Mouse (Mus musculus) stomach, postnatal 0 days (tissue): ENCODE results near the gene Umps. TPM values are rescaled to one million over a fixed set of nuclear protein-coding genes. Genes with fewer than 3 reads are reported as not detected.
A peak's percentile ranks its signal among the peaks of the same experiment; 100 is the strongest.

Experiments used
- ATAC-seq: fragments of 200-750 bp; cut with Nextera tagmentation; 2 replicates; pipeline ENCODE4 v1.8.0; 2017; ENCODE audit not compliant: low FRiP score, low TSS enrichment
- DNase-seq: peaks from one replicate; pipeline ENCODE4 v3.0.0-alpha.2; 2016; ENCODE audit warnings: low spot score
- H3K27ac ChIP-seq: fragments of 300-500 bp; sonication (generic); replicated peaks from 2 replicates; pipeline ENCODE4 v1.5.1; 2014; ENCODE audit warnings: mild to moderate bottlenecking, control low read depth
- H3K27me3 ChIP-seq: fragments of 300-500 bp; sonication (generic); 2 replicates; pipeline ENCODE4 v1.6.1; 2014; ENCODE audit warnings: low read length; ENCODE audit not compliant: control insufficient read depth, insufficient read depth
- H3K36me3 ChIP-seq: fragments of 300-500 bp; sonication (generic); 2 replicates; pipeline ENCODE4 v1.6.1; 2014; ENCODE audit warnings: low read length, mixed read lengths; ENCODE audit not compliant: control insufficient read depth, insufficient read depth
- H3K4me1 ChIP-seq: fragments of 300-500 bp; sonication (generic); replicated peaks from 2 replicates; pipeline ENCODE4 v1.6.1; 2014; ENCODE audit warnings: antibody characterized with exemption; ENCODE audit not compliant: control insufficient read depth, insufficient read depth
- H3K4me2 ChIP-seq: fragments of 300-500 bp; sonication (generic); replicated peaks from 2 replicates; pipeline ENCODE4 v1.6.1; 2014; ENCODE audit warnings: low read depth, mild to moderate bottlenecking, control low read depth, moderate library complexity
- H3K4me3 ChIP-seq: fragments of 300-500 bp; sonication (generic); 2 replicates; pipeline ENCODE4 v1.5.1; 2014; ENCODE audit warnings: low read depth, low read length, control low read depth
- H3K9ac ChIP-seq: fragments of 300-500 bp; sonication (generic); 2 replicates; pipeline ENCODE4 v1.6.1; 2014; ENCODE audit warnings: mild to moderate bottlenecking, low read length, control low read depth, mixed read lengths
- H3K9me3 ChIP-seq: fragments of 300-500 bp; sonication (generic); 2 replicates; pipeline ENCODE4 v1.6.1; 2016; ENCODE audit warnings: low read length; ENCODE audit not compliant: control insufficient read depth
- CTCF ChIP-seq: IDR thresholded peaks from 2 replicates; pipeline ENCODE4 v1.5.1; 2016; ENCODE audit warnings: antibody characterized with exemption, low read depth, mild to moderate bottlenecking, moderate library complexity
- EP300 ChIP-seq: optimal IDR thresholded peaks from 2 replicates; pipeline ENCODE3; 2016; ENCODE audit warnings: antibody characterized with exemption
- WGBS: fragments of 180-500 bp; shearing (Covaris S2); extraction: QIAGEN DNeasy Blood & Tissue Kit; methylation state at CpG from one replicate; pipeline ENCODE4 v1.1.7; 2014; 5-methylcytosine and 5-hydroxymethylcytosine counted together
- polyA plus RNA-seq: library from polyadenylated mRNA; unstranded; fragments of >200 nt; fragmentation: Nextera tagmentation; extraction: Ambion mirVana; gene quantifications from 2 replicates; pipeline ENCODE4 v1.2.1, GENCODE M21; 2015

Umps gene
- polyA plus RNA-seq, 1 experiment from 2014 or later: 24.0 TPM

DNA sequence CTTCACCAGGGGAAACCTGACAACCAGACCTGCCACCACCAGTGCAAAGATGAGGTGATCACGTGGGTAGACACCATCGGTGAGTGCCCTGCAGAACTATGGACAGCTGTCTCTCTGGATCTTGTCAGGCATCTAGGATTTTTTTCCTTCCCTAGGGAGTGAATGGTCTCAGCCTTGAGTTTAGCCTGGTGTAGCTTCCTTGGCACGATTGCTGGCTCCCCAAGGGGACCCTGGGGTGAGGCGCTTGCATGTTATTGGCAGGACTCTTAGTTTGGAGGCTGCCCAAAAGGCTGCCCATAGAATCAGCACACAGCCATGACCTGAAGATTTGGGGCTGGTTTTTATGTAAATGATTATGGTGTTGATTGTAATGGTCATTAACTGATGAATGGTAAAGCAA, 22.7 kb downstream of the Umps start:
- ATAC-seq: no peak
- TF ChIP-seq EP300 (no peak), CTCF (no peak)

GRCm38 (mm10) chr16:33943388-33943787, 23.4 kb downstream of the Umps start:
- DNase-seq (no peak), ATAC-seq (no peak)
- no peaks in the 10 kb centered on the region for H3K36me3 ChIP-seq
- WGBS: 96% methylated on average over 6 of the region's 6 CpGs
- peaks cover 12% of the 10 kb centered on the region for H3K4me1 ChIP-seq
- H3K4me3 ChIP-seq: no peak overlapping the region
- H3K4me2 ChIP-seq: no peak overlapping the region
- no peak overlapping the region for H3K9ac ChIP-seq
- no peaks in the 10 kb centered on the region for H3K27me3 ChIP-seq
- no peak overlapping the region for H3K27ac ChIP-seq
- TF ChIP-seq CTCF: no peak
- no peak for TF ChIP-seq EP300
- H3K9me3 ChIP-seq: no peaks in the 10 kb centered on the region

More for the DNA sequence above, 22.7 kb downstream of the Umps start:
- Histone ChIP-seq H3K4me3 (no peak overlapping the region), H3K36me3 (no peaks in the 10 kb centered on the region), H3K4me1 (peaks cover 12% of the 10 kb centered on the region), H3K9ac (no peak overlapping the region), H3K27ac (no peak overlapping the region), H3K9me3 (no peaks in the 10 kb centered on the region), H3K27me3 (no peaks in the 10 kb centered on the region), H3K4me2 (no peak overlapping the region)
- no peak for DNase-seq
- 74% methylated on average over 4 of the region's 4 CpGs for WGBS

GRCm38 (mm10) chr16:33942341-33942740, 24.5 kb downstream of the Umps start:
- Histone ChIP-seq H3K27ac (no peak overlapping the region), H3K4me3 (no peak overlapping the region), H3K36me3 (no peaks in the 10 kb centered on the region), H3K9ac (no peak overlapping the region), H3K27me3 (no peaks in the 10 kb centered on the region), H3K4me1 (peaks cover 14% of the 10 kb centered on the region), H3K4me2 (no peak overlapping the region), H3K9me3 (no peaks in the 10 kb centered on the region)
- no peak for DNase-seq
- no peak for ATAC-seq
- WGBS: 56% methylated on average over 11 of the region's 11 CpGs
- TF ChIP-seq CTCF: no peak
- TF ChIP-seq EP300: no peak

- H3K4me3 ChIP-seq: no peak overlapping the region
- no peak overlapping the region for H3K9ac ChIP-seq
- TF ChIP-seq EP300 (no peak), CTCF (no peak)
- H3K4me2 ChIP-seq: no peak overlapping the region
- WGBS: 32% methylated on average over 11 of the region's 11 CpGs
- DNase-seq: peak; percentile 44
- H3K27me3 ChIP-seq: no peaks in the 10 kb centered on the region
- H3K4me1 ChIP-seq: peaks cover 14% of the 10 kb centered on the region
- no peaks in the 10 kb centered on the region for H3K36me3 ChIP-seq
- H3K9me3 ChIP-seq: no peaks in the 10 kb centered on the region
- peak; percentile 22; the same call in 1 of the 2 replicates for ATAC-seq
- H3K27ac ChIP-seq: 0 out of 2 replicates have a peak overlapping the region, but pooled peaks have one; percentile 4
Measured at GRCm38 (mm10) chr16:33941271-33941781, 25.5 kb downstream of the Umps start.

DNA sequence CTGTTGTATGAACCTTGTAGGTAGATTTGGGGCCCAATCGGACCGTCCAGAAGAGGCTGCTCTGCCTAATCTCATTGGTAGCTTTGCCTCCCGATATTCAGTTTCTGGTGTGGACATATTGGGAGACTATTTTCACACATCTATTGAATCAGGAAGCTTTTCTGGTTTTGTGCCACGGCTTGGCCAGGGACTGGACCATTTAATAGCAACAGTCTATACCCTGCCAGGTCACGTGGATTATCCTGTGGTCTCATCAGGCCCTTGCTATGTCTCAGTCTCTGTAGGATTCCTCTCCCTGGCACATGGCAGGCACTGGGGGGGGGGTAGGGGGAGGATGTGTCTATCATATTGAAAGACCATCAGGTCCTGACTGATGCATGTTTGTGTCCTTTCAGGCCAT, 26.7 kb downstream of the Umps start:
- Histone ChIP-seq H3K9me3 (no peaks in the 10 kb centered on the region), H3K27me3 (no peaks in the 10 kb centered on the region), H3K4me1 (peaks cover 14% of the 10 kb centered on the region), H3K4me3 (no peak overlapping the region), H3K27ac (no peak overlapping the region), H3K4me2 (no peak overlapping the region), H3K9ac (no peak overlapping the region), H3K36me3 (no peaks in the 10 kb centered on the region)
- 62% methylated on average over 5 of the region's 5 CpGs for WGBS
- no peak for DNase-seq
- no peak for ATAC-seq
- TF ChIP-seq EP300 (no peak), CTCF (no peak)

GRCm38 (mm10) chr16:33939636-33940035, 27.2 kb downstream of the Umps start:
- no peak for TF ChIP-seq EP300
- no peak for TF ChIP-seq CTCF
- no peak overlapping the region for H3K27ac ChIP-seq
- no peaks in the 10 kb centered on the region for H3K9me3 ChIP-seq
- peaks cover 17% of the 10 kb centered on the region for H3K4me1 ChIP-seq
- WGBS: 54% methylated on average over 9 of the region's 9 CpGs
- H3K4me3 ChIP-seq: no peak overlapping the region
- no peak overlapping the region for H3K4me2 ChIP-seq
- ATAC-seq (no peak), DNase-seq (no peak)
- no peak overlapping the region for H3K9ac ChIP-seq
- H3K27me3 ChIP-seq: no peaks in the 10 kb centered on the region
- H3K36me3 ChIP-seq: no peaks in the 10 kb centered on the region
